Mouse (Mus musculus) v-Abl transformed pro-B cells (cell line): Measurements from ENCODE around the gene Sox6.

Source experiments
- in situ Hi-C, 2 experiments: fragments of 400-800 bp; cut with MboI; formaldehyde crosslinking; loops; one replicate each; pipeline ENCODE4 v1.15.1; 2025; ENCODE audit not compliant: unreplicated experiment in 2 of 2

The Sox6 gene

DNA sequence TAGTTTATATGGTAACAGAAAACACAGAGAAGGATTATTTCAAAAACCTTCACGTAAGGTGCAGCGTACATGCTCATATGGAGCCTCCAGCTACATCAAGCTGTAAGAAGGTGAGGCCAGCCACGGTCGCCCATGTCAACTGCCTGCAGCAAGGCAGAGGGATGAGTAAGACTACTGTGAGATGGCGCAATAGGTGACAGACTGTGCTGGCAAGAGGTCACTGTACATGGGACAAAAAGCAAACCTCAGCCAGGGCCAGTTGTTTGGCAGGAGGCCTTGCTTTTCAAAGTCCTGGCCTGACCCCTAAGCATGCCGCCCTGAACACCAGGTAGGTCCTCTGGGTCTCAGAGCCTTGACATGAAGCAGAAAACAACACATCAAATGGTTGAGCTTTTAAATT is 194.2 kb downstream of the Sox6 start:
- in situ Hi-C loops: no loop called here

DNA sequence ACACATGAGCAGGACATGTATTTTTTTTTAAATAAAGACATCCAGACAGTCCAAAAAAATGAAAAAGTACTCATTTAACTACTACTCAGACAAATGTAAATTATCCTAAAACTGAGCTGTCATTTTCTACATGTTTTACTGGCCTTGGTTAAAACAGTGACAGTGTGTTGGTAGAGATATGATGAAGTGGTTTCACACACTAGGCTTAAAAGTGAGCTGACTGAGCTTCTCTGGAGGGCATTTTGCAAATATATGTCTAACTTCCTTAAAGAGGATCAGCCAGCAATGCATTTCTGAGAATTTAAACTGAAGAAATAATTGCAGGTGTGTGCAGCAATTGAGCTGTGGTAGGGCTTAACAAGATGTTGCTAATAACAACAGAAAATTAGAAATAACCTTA is 196.3 kb downstream of the Sox6 start:
- in situ Hi-C loops: no loop called here

DNA sequence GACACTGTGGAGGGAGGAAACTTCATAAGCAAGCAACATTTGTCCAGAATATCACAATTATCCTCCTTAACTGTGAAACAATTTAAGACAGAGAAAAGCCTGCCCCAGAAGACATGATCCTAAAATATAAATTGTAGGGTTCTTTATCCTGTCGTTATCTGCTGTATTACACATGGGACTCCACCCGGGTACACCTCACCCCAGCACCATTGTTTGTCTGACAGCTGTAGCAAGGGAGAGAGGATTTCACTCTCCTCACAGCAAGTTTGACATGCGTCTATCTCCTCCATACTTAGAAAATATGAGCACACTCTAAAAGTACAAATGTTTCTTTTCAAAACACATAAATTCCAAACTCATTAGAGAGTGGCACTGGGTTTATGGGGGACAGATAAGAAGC is 198.0 kb downstream of the Sox6 start:
- in situ Hi-C loops: no loop called here

DNA sequence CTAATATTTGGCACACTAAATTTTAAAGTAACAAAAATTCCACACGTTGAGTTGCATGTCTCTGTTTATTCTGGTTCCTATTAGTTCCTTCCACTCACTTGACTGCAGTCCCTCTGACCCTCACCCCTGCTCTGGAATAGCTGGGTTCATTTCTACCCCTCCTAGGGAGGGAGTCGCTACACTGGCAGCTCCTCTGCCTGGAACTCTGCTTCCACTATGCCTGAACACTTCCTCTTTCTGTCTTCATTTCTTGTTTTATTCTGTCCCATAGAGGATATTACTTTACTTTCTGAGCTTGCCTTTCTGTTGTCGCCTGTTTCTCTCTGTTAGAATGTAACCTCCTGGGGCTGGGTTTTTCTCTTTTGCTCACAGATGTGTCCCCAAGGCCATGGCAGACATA is 203.6 kb downstream of the Sox6 start:
- in situ Hi-C loops: no loop called here

DNA sequence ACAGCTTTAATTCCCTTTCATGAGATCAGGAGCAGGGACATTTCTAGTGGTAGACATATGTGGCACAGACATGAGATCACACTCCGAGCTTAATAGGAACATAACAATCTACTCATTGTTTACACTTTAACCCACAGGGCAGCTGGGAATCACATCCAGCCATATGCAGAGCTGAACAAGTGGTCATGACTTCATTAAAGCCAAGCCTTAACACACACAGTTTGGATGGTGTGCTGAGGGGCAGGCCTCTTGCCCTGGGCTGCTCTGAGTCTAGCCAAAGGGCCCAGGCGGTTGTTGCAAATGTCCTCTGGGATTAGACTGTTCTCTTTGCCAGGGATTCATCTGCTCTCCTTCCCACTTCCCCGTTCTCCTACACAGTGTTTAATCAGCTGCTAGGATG is 204.9 kb downstream of the Sox6 start:
- in situ Hi-C loops: no loop called here

DNA sequence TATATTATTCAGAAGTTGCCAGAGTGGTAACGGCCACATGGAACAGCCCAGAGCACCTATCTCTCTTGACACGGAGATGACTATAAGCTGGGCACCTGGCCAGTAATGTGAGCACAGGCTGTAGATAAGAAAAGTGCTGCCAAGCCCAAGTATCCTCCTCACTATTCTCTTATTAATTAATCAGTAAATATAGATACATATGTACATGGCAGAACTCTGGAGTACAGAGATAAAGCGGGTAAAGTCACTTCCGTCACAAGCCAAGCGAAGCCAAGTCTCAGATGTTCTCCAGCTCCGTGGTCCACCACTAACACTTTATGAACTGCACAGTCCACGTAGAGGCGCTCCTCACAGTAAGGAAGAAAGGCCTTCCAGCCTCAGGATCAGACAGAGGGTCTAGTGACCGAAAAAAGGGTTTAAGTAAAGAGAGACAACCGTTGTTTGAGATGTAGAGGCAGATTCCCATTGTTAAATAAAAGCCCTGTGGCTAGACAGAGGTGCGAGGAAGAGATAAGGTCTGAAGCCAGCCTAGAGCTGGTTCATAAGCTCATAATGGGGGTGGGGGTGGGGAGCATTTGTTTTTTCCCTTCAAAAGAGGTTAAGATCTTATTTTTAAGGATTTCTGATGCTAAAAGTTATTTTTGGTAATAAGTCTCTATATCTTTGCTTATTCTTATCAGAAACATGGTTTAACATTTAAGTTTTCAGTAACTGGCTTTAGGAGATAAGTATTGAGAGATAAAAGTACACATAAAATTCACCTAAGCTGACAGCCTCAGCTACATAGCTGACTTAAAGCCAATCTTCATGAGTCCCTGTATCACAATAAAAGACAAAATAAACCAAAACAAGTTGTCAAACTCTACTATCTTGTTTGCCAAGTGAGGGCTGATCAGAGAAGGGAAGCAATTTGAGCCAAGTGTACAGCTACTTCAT is 207.4 kb downstream of the Sox6 start:
- in situ Hi-C loops: no loop called here

DNA sequence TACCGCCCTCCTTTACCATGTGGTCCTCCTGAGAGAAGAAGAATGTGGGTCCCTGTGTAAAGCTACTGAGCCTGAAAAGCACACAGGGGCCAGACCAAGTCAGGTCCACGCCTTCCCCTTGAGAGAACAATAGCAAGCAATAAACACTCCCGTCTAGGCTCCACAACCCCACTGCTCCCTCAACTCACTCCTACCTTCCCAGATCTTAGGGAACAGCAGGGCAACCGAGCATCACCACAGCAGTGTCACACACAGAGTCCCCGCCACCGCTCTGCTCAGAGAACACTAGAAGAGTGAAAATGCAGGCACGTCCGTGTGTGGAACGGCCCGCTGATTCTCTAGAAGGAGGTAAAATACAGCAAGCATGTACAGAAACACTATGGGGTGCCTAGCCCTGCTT is 208.2 kb downstream of the Sox6 start:
- in situ Hi-C loops: no loop called here

DNA sequence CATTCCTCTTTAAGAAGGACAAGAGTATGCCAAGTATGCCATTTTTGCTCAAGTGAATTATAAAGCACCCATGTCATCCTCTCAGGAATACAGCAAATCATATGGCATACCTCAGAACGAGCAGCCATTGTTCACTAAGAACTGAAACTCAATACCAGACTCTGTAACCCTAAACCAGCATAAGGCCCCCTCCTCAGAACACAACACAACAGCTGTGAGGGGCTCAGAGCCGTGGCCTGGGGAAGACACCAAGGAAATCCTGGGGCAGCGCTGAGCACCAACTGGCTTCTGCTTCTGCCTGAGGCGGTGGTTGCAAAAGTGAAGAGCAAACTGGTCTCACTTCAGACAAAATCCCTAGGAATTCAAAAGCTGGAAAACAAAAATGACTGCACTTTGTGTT is 208.8 kb downstream of the Sox6 start:
- in situ Hi-C loops: no loop called here

DNA sequence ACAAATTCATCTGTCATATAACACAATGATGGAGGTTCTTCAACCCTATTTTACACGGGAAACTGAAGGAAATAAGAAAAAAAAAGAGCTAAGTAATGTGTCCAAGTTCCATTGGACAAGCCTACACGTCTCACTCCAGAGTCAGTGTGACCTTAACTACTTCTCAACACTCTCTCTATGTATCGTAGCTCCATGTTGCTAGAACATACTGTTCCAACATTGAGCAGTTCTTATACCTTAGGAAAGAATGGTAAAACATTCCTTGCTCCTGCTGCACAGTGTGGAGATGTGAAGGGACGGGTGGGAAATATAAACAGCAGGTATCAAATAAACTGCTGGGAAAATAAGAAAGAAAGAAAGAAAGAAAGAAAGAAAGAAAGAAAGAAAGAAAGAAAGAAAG is 209.3 kb downstream of the Sox6 start:
- in situ Hi-C loops: no loop called here

DNA sequence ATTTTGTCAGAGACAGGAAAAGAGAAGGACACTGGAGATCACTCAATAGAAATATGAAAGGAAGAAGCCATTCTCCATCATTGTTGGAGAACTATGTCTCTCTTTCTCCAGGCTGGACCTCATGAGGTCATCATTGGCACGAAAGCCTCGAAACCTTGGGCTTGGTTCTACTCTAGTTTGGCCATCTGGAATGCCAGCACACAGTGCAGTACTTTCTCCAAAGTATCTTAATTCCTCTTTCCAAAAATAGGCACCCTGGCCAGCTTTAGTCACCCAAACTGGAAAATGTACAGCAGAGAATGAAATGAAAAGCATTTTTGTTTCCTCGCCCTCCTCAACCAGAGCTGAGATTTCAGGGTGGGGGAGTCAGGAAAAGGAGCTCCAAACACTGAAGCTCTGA is 213.3 kb downstream of the Sox6 start:
- in situ Hi-C loops: no loop called here

DNA sequence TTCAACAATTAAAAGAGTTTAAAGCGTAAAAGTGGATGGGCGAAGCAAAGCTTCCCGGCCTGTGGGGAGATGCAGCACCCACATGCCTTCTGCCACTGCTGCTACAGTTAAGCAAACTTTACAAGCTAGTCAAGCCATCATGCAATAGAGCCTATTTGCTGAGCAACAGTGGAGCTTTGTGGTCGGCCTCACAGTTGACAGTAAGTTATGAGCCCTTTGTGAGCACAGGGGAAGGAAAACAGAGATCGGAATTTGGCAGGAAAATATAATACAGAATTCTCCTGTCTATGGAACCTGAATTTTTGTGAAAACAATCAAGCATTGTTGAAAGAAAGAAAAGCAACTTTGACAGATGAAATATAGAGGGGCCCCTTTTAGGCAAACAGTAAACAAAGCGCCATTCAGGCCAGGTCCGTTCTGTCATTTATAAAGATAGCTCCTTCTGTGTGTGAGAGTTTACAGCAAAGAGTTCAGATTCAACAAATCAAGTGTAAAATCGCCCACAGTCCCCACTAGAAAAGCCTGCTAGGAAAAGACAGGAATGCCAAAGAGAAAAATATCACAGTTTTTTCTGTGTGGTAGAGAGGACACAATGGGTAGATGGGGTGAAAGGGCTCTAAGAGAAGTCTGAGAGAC is 213.9 kb downstream of the Sox6 start:
- in situ Hi-C loops: no loop called here

DNA sequence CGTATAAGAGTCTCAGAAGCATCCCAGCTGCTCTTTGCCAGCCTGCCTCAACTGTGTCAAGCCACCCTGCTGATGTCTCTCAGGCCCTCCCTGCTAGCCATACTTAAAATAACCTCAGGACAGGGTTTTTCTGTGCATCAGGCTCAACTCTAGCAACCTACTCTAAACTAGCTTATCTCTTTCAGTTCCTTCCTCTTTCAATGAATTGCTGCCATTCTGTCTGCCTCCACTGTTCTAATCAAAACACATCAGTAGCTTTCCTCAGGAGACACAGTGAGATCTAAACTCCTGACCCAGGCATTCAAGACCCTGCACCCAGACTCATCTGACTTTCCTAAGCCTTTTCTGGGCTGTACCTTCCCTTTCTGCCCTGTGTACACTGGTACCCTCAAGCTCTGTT is 219.5 kb downstream of the Sox6 start:
- in situ Hi-C loops: no loop called here

DNA sequence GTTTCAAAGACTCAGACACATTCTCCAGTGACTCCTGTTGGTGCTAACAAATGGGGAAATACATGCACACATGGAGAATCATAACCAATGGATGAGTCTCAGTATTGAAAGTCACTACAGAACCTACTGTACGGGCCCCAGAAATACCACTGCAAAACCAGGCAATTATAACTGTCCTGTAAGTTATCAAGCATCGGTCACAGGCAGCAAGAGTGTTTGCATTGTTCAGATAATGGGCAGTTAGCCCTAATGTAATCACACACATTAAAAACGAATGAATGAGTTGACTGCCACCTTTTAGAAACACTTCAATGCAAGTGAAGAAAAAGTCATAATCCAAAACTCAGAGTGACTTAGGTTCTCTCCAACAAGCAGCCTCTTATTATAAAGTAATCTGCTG is 235.3 kb downstream of the Sox6 start:
- in situ Hi-C loops: no loop called here

DNA sequence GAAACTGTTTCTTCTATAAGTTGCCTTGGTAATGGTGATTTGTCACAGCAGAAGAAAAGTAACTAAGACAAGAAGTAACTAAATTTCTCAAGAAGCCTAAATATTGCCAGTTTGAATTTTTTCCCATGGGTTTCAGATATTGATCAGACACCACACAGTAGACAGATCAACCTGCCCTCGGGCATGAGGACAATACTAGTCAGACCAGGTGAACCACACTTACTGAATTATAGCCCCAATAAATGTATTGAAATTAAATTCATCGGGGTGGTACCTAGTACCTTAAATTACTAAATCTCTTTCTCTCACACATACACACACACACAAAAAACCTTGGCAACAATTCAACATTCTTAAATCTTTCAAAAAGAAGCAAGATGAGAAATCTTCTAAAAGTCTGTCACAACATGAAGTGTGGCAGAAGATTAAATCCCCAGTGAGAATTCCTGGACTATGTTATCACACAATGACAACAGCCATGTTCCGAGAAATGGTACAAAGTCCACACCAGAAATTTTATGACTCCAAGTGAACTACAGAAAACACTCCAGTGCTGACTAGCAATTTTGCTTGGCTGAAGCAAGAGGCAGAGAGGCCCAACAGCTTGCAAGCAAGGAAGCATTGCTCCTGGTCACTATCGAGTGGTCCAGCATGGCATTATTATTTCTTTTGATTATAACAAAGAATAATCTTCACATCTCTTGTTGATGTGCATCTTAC is 244.3 kb downstream of the Sox6 start:
- in situ Hi-C loops: no loop called here

DNA sequence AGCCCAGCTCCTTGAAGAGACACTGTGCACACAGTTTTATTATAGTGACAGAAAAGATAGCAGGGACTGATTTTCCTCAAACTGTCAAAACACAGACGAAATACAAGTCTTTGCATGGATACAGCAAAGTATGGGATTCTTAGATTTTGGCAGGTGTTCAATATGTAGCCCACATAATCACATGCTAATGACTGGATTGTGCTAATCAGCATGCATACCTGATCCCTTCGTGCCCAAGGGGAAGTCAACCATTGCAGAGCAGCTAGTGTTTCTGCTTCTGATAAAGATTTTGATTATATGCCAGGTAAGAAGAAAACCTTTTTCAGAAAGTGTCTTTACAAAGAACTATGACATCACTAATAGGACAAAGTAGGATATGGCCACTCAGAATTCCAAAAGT is 245.8 kb downstream of the Sox6 start:
- in situ Hi-C loops: no loop called here

DNA sequence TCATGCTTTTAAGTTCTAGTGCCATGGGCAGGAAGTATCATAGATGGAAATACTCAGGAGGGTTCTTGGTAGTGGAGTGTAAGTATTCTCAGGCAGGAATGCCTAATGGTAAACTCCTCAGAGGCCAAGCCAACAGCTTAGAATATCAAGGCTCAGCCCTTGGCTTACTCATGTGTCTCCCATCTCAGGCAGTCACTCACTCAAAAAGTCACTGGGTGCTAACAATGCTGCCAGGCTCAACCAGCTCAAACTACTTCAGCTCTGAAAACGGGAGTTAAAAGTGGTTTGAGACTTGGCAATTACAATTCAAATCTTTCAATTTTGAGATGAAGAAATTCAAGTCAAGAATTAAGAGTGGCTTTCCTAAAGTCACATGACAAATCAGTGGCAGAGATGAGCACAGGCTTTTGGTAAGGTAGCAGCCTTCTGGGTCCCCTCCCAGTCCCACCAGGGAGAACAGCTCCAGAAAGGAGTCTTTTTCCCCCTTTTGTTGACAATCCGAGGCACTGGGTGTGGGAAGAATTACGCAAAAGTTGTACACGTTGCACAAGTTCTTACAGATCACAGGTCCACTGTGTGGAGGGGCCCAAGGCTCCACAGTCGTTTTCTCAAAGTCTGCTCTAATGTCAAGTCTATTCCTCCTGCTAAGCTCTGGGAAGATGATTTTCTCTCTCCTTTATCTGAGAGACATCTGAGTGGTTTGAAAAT is 249.3 kb downstream of the Sox6 start:
- in situ Hi-C loops: no loop called here

DNA sequence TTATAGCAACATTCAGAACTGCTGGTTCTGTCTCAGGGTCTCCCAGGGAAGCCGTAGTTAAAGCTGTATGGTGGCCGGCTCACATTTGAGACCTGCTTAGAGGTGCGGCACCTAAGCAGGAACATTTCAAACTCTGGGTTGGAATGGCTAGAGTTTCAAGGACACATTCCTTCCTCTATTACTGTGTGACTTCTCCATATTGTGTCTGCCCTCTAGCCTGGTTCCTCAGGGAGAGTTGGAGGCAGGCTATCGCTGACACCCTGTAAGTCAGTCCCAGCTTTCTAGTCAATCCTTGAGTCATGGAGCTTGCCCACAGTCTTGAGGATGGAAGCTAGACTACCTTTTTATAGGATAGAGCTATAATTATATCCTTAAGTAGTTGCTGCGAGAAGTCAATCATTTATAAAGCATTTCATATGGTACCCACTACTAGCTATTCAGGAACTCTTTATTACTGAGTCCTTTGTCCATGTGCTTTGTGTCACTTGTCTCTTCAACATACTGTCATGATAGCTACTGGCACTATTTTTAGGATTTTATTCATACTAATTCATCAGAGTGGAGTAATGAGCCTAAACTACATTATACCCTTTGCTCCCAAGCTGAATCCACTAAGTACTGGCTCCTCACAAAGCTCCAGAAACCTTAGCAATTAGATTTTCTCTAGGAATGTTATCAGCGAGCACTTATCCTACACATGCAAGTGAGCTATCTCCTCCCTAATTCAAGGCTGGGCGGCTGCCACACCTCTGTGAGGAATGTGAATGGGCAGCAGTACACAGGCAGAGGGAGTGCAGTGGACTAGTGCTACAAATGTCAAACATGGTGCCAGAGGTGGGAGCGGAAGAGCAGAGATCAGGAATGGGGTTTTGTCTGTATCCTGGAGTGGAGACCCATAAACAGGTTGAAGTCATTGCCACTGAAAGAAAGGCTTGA is 254.3 kb downstream of the Sox6 start:
- in situ Hi-C loops: no loop called here

DNA sequence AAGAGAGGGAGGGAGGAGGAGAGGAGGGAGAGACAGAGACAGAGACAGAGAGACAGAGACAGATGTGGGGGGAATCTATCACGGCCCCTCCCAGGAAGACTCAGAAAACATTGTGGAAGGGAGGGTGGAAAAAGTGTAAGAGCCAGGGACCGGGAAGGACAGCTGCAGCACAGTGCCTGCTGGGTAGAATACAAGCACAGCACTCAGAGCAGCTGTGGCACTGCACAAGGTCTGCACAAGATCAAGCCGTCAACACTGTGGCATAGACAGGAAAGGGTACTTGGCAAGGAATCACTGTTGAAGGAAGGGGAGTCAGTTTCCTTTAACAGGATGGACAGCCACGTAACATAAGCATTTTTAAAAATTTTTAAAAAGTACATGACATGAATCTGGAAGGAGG is 258.4 kb downstream of the Sox6 start:
- in situ Hi-C loops: no loop called here

DNA sequence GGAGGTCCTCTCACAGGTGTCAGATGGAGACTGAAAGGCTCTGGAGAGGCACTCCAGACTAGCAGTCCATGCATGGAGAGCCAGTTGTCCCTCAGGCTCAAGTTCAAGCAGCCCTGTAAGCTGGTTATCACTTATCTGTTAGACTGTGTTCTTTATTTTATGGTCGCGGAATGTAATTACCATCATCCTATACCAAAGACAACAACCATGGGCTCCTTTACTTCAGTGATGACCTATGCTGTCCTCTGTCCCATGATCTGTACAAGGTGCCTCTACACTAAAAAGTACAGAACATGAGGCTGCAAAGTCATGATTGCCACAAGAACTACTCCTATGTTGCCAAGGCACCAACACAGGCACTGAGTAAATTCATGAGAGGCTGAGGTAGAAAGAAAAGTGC is 259.1 kb downstream of the Sox6 start:
- in situ Hi-C loops: no loop called here

DNA sequence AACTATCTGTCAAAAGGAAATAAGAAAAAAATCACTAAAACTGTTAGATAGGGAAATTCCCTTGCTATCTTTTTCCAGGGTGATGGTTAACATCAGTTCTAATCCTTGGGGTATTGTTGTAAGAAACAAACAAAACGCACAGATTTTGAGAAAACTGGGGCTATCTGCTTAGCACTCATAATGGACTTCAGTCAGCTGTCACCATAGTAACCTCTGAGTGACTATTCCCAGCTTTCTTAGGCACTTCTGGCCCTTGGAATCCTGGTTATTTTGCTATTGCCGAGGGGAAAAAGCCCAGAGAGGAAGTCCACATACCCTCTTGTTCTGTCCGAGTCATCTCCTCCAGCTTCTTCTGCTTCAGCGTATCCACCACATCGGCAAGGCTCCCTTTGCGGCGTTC is 261.9 kb downstream of the Sox6 start:
- in situ Hi-C loops: no loop called here
